Mouse (Mus musculus) spleen, adult 10 weeks (tissue): ENCODE data around the gene Kif22. TPM values are rescaled to one million over a fixed set of nuclear protein-coding genes. Genes with fewer than 3 reads are reported as not detected.

Source experiments
- polyA plus RNA-seq: library from polyadenylated mRNA; stranded (reverse); fragments of 350-450 nt; fragmentation: Illumina TruSeq; extraction: RNeasy Lipid Tissue Mini Kit (QIAGEN cat#74804); gene quantifications from one replicate; pipeline ENCODE4 v1.2.3, GENCODE M21; 2015; ENCODE audit warnings: low replicate concordance; ENCODE audit not compliant: insufficient read depth

Gene Kif22
- polyA plus RNA-seq = 10.6 TPM

DNA sequence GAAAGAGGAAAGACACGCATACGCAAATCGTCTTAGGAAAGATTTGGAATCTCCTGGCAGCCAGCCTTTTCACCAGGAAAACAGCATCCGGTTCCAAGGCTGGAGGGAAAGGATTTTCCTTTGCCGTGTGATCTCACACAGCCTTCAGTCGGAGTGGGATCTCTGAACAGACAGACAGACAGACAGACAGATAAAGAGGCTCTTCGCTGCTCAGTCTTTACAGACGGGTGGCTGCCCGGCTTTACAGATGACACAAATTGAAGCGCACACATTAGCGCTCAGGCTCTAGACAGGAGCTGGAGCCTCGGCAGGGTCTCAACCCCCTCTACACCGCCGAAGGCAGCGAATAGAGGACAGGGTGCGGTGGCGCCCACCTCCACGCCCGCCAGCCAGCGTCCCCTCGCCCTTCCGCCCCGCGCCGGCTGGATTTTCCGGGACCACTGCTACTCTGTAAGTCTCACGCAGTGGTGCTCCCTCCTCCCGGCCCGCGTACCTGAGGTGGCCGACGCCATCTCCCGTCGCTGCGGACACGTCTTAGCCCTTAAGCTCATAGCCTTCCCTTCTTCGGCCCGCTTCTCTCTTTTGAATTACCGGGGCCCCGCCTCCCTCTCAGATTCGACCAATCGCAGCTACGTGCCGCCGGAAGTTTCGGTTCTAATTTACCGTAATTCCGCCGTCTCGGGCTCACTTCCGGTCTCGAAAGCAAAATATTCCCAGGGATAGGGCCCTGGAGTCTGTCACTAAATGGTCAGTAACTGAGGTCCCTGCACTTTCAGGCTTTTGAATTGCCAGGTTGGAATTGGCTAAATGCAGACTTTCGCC lies at the start of gene Kif22:
Gene Kif22, minus strand, starts transcription at position 621 of the 822 bp plus-strand sequence.

DNA sequence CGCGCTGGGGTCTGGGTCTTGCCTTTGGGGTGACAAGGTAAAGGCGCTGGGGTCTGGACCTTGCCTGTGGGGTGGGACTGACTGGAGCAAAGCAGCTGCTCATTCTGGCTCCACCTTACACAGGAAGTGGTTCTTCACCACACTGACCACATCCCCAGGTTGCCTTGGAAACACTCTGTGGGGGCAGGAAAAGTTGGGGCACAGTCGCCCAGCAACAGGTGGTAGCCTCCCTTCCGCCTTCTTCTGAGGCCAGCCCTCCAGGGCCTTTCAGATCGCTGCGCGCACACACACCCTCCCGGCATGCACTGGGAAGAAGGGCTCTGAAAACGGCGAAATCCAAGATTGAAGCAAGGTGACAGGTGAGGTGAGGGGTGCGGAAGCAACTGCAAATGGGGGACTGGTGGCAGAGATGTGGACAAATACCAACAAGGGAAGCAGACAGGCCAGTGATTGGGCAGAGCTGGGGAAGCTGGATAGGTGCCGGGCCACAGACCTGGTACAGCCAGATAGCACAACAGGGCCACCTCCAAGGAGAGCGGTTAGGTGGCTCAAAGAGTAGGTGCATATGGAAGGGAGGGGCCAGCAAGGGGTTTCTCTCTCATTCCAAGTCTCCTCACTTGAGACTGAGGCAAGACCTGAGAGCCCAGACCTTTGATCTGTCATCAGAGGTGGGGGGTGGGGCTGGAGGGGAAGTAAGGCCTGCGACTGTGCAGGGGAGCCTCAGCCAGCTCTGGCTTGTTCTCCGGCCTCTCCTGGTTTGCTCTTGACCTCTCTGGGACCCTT lies 49.0 kb upstream of the Kif22 start, which contains the start of gene AI467606:
Gene AI467606, plus strand, starts transcription at position 246 of the 783 bp plus-strand sequence.

DNA sequence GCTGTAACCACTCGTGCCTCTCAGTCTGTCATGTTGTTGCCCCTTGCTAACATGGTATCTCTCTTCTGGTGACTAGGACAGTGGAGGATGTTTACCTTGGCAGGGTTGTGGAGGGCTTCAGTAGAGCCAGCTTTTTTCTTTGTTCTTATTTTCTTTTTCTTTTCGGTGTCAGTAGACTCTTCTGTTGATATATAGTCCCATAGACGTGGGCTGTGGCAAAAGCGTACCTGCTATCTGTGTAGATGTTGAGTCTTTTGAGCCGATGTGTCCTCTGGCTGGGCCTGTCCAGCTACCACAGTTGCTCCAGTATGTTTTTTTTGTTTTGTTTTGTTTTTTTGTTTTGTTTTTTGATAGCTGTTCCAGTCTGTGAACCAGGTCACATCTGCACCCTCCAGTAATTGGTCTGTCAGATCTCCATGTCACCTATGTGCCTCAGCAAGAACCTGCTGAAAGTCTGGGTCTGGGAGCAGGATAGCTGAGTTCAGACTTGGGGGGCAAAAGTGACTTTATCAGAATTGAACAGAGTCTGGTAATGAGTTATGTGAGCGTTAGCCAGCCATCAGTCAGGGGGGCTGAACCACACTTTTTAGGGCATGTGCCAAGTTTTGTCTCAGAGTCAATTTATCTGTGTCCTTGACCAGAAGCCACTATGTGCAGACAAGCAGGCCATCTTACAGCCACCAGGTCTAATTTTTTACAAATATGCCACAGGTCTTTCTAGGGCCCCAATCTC lies 45.2 kb upstream of the Kif22 start, which contains the start of gene Zg16:
Gene Zg16, minus strand, starts transcription at position 51 of the 733 bp plus-strand sequence.

DNA sequence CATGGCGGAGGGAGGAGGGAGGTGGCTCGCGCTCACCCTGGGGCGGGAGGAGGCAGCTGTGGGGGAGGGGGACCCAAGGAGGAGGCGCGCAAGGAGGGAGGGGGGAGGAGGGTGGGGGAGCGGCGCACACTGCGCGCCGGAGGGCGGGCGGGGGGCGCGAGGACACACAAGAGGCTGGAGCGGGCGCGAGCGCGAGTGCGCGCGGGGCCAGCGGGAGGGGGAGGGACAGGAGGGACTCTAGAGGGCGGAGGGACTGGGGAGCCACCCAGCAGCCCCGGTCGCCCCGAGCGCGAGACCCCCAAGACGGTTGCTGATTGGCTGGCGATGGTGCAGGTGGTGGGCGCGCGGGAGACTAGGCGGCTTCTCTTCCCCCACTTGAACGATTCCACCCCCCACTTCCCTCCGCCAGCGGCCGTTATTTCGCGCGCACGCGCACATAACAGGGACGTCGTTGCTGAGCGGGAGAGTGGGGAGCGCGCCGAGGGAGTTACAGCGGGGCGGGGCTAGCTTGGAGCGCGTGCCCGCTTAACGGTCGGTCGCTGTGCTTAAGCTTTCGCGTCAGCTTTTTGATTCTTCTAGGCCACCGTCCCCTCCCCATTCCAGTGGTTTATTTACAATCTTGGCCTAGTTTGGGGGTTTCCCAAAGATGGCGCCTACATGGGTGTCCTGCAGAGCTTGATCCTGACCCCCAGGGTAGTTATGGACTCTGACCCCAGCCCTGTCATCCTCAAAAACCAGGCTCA lies 15.1 kb downstream of the Kif22 start, which contains the start of gene Maz:
Gene Maz, minus strand, starts transcription at position 54 of the 743 bp plus-strand sequence.

DNA sequence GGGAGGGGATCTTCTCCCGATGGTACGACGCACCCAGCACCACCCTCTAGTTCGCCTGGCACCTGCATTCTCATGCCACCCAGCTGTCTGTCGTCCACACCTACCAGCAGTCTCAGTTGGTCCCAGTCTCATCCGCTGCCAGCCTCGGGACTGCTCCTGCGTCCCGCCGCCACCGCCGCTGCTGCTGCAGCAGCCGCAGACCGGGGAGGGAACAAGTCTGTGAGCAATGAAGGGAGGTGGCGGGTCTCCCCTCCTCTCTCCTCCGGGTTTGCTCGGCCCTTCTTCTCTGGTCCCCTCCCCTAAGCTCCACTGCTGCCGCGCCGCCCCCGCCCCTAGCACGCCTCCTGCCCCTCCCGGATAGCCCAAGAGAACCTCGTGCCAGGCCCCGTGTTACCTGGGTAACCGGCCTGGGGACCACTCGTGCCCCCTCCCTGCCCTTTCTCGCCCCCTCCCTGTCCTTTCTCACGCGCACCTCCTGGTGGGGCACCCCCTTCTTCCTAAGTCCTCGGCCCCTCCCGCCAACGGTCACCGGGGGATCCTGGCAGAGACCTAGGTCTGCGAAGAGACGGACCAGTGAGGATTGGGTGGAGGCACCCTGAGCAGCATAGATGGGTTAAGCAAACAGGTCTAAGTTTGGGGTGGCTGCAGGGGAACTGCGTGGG lies 21.2 kb downstream of the Kif22 start, which contains the start of the genes Gm42742 and Prrt2:
Gene Gm42742, minus strand, starts transcription at position 197 of the 662 bp plus-strand sequence.
Gene Prrt2, minus strand, starts transcription at position 311 of the 662 bp plus-strand sequence.

GRCm38 (mm10) chr7:127016971-127017949 lies 25.0 kb downstream of the Kif22 start, which contains the start of gene Pagr1a:
TSS of gene Pagr1a (minus strand) at chr7:127017352.

DNA sequence TGATC lies 26.0 kb downstream of the Kif22 start, which contains the start of gene Pagr1b:
Gene Pagr1b, minus strand, starts transcription at position 4 of the 5 bp plus-strand sequence.

DNA sequence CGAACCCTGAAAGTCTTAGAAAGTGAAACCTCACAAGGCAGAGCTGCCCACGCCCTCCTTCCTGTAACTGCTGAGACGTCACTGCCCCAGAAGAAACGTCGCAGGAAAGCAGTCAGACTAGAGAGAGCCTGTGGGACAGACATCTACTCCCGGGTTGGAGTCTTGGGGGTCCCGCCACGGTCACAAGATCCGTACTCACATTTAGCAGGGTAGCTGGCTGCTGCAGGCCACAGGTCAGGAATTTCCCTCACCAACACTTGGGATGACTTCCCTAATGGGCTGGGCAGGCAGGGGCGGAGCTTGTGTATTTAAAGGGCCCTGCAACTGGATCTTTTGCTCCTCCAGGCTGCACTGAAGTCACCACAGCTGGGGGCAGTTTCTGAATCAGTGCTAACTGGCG lies 28.0 kb downstream of the Kif22 start, which contains the start of gene Mvp:
Gene Mvp, minus strand, starts transcription at position 302 of the 400 bp plus-strand sequence.

Other genes starting within 250 kb of the Kif22 start
- gene Ppp4c, start 250.0 kb downstream of the Kif22 start, polyA plus RNA-seq = 170 TPM
- not detected for gene Fam57b, start 244.8 kb downstream of the Kif22 start, polyA plus RNA-seq
- gene 4930451I11Rik, start 210.8 kb downstream of the Kif22 start, polyA plus RNA-seq = not detected
- not detected for gene Doc2a, start 195.1 kb downstream of the Kif22 start, polyA plus RNA-seq
- gene Hirip3, start 180.5 kb downstream of the Kif22 start, polyA plus RNA-seq = 41.1 TPM
- gene Ino80e, start 180.1 kb downstream of the Kif22 start, polyA plus RNA-seq = 30.1 TPM
- 37.0 TPM for gene Taok2, start 157.8 kb downstream of the Kif22 start, polyA plus RNA-seq
- gene Tmem219, start 119.6 kb downstream of the Kif22 start, polyA plus RNA-seq = 47.9 TPM
- gene Kctd13, start 113.6 kb downstream of the Kif22 start, polyA plus RNA-seq = 13.7 TPM
- gene Asphd1, start 92.9 kb downstream of the Kif22 start, polyA plus RNA-seq = not detected
- gene Sez6l2, start 91.9 kb downstream of the Kif22 start, polyA plus RNA-seq = 2.6 TPM
- gene Cdipt, start 66.6 kb downstream of the Kif22 start, polyA plus RNA-seq = 56.1 TPM
- gene Cdiptos, start 66.4 kb downstream of the Kif22 start, polyA plus RNA-seq = 2.5 TPM
- 13.5 TPM for gene Mvp, start 27.9 kb downstream of the Kif22 start, polyA plus RNA-seq
- not detected for gene Pagr1b, start 26.0 kb downstream of the Kif22 start, polyA plus RNA-seq
- gene Pagr1a, start 25.1 kb downstream of the Kif22 start, polyA plus RNA-seq = 13.5 TPM
- gene Gm42742, start 21.4 kb downstream of the Kif22 start, polyA plus RNA-seq = 20.9 TPM
- 3.2 TPM for gene Prrt2, start 21.3 kb downstream of the Kif22 start, polyA plus RNA-seq
- gene Maz, start 15.4 kb downstream of the Kif22 start, polyA plus RNA-seq = 111 TPM
- 6.7 TPM for gene Zg16, start 44.9 kb upstream of the Kif22 start, polyA plus RNA-seq
- gene AI467606, start 48.9 kb upstream of the Kif22 start, polyA plus RNA-seq = 81.1 TPM
- 4.2 TPM for gene Qprt, start 79.8 kb upstream of the Kif22 start, polyA plus RNA-seq
- gene Spn, start 95.4 kb upstream of the Kif22 start, polyA plus RNA-seq = 77.1 TPM
- gene Cd2bp2, start 153.6 kb upstream of the Kif22 start, polyA plus RNA-seq = 83.7 TPM
- gene Tbc1d10b, start 166.0 kb upstream of the Kif22 start, polyA plus RNA-seq = 37.1 TPM
- 5.7 TPM for gene Mylpf, start 166.4 kb upstream of the Kif22 start, polyA plus RNA-seq
- gene Zfp553, start 190.6 kb upstream of the Kif22 start, polyA plus RNA-seq = 9.4 TPM
- gene Sept1, start 190.7 kb upstream of the Kif22 start, polyA plus RNA-seq = 234 TPM
- 6.0 TPM for gene Zfp771, start 201.8 kb upstream of the Kif22 start, polyA plus RNA-seq
- 8.7 TPM for gene Dctpp1, start 218.2 kb upstream of the Kif22 start, polyA plus RNA-seq
- 26.2 TPM for gene Sephs2, start 231.6 kb upstream of the Kif22 start, polyA plus RNA-seq